Mouse (Mus musculus): ENCODE data around the gene Kctd18.

GRCm38 (mm10) chr1:57906312-57906711 lies 112.4 kb downstream of the Kctd18 start:
- TF ChIP-seq CTCF (IDR thresholded peaks at IDR 0.05; ENCODE audit: low read depth) (no peak), EP300 (IDR thresholded peaks at IDR 0.05; ENCODE audit: low read depth) (no peak)

Measured in liver, postnatal 0 days (tissue).